Mouse (Mus musculus) megakaryocyte progenitor cell, adult 5-6 weeks (primary cell): ENCODE measurements around the gene Usp10. TPM values are rescaled to one million over a fixed set of nuclear protein-coding genes. Genes with fewer than 3 reads are reported as not detected.
A peak's percentile ranks its signal among the peaks of the same experiment; 100 is the strongest.

Source experiments
- ATAC-seq: replicated peaks from 2 replicates; pipeline ENCODE4 v1.8.0; 2016; ENCODE audit warnings: mild to moderate bottlenecking, moderate TSS enrichment, inconsistent platforms; ENCODE audit not compliant: poor library complexity
- total RNA-seq, 2 experiments: library from RNA; stranded (forward) in 1 of 2; stranded (reverse) in 1 of 2; fragments of 157-497, 149-512 nt in 1 of 2; fragments of 200-1000 nt in 1 of 2; gene quantifications; 2 replicates each; pipeline versions ENCODE4 v1.2.3 to v1.2.4; 2015 to 2017

The Usp10 gene
- total RNA-seq, 2 experiments from 2014 or later: 43.7 to 71.9 TPM

- ATAC-seq: 0 out of 2 replicates have a peak, but pooled peaks have one; percentile 9
These were observed 4.0 kb downstream of the Usp10 start for GRCm38 (mm10) chr8:119914161-119914560.

GRCm38 (mm10) chr8:119915298-119915697, 5.1 kb downstream of the Usp10 start:
- no peak for ATAC-seq

- ATAC-seq: no peak
These were observed 6.2 kb downstream of the Usp10 start for GRCm38 (mm10) chr8:119916237-119916892.

GRCm38 (mm10) chr8:119917415-119917814, 7.3 kb downstream of the Usp10 start:
- ATAC-seq: no peak

- ATAC-seq: peak; percentile 76
These were observed 8.0 kb downstream of the Usp10 start for GRCm38 (mm10) chr8:119918155-119918567.

GRCm38 (mm10) chr8:119923259-119923658, 13.1 kb downstream of the Usp10 start:
- no peak for ATAC-seq

GRCm38 (mm10) chr8:119925428-119925827, 15.3 kb downstream of the Usp10 start:
- ATAC-seq: no peak

- ATAC-seq: peak; percentile 77
These were observed 16.3 kb downstream of the Usp10 start for GRCm38 (mm10) chr8:119926474-119926873.

- ATAC-seq: peak; percentile 86
These were observed 17.4 kb downstream of the Usp10 start for GRCm38 (mm10) chr8:119927422-119928092.

GRCm38 (mm10) chr8:119931317-119931716, 21.2 kb downstream of the Usp10 start:
- ATAC-seq: no peak

GRCm38 (mm10) chr8:119933681-119934080, 23.5 kb downstream of the Usp10 start:
- ATAC-seq: no peak

- 0 out of 2 replicates have a peak, but pooled peaks have one; percentile 21 for ATAC-seq
These were observed 25.4 kb downstream of the Usp10 start for GRCm38 (mm10) chr8:119935541-119935940.

- no peak for ATAC-seq
These were observed 28.3 kb downstream of the Usp10 start for GRCm38 (mm10) chr8:119938481-119938880.

GRCm38 (mm10) chr8:119939336-119939735, 29.2 kb downstream of the Usp10 start:
- no peak for ATAC-seq

- ATAC-seq: no peak
These were observed 31.3 kb downstream of the Usp10 start for GRCm38 (mm10) chr8:119941471-119941870.

- ATAC-seq: no peak
These were observed 33.5 kb downstream of the Usp10 start for GRCm38 (mm10) chr8:119943616-119944015.

- ATAC-seq: peak; percentile 91
These were observed 34.1 kb downstream of the Usp10 start for GRCm38 (mm10) chr8:119944096-119944811.

GRCm38 (mm10) chr8:119946326-119946865, 36.2 kb downstream of the Usp10 start:
- ATAC-seq: no peak

- ATAC-seq: no peak
These were observed 37.5 kb downstream of the Usp10 start for GRCm38 (mm10) chr8:119947653-119948052.

- no peak for ATAC-seq
These were observed 38.2 kb downstream of the Usp10 start for GRCm38 (mm10) chr8:119948340-119948739.

- no peak for ATAC-seq
These were observed 42.1 kb downstream of the Usp10 start for GRCm38 (mm10) chr8:119952282-119952681.
